Mouse (Mus musculus) liver, postnatal 0 days (tissue): ENCODE measurements around the gene Zfp692.

Source experiments
- CTCF ChIP-seq: sonication (generic); IDR thresholded peaks from 2 replicates; pipeline ENCODE4 v1.5.1; 2016; ENCODE audit warnings: antibody characterized with exemption, low read depth
- EP300 ChIP-seq: IDR thresholded peaks from 2 replicates; pipeline ENCODE4 v1.6.1; 2016; ENCODE audit warnings: antibody characterized with exemption, low read depth, mild to moderate bottlenecking

GRCm38 (mm10) chr11:58323570-58324340 is 16.9 kb downstream of the Zfp692 start:
- TF ChIP-seq EP300 = no peak
- TF ChIP-seq CTCF = no peak
